Mouse (Mus musculus): ENCODE measurements around the gene Vps26c.

GRCm38 (mm10) chr16:94555346-94555745 lies 28.7 kb upstream of the Vps26c start:
- TF ChIP-seq CTCF (conservative IDR thresholded peaks at IDR 0.05; ENCODE audit: low read length) (no peak), NANOG (IDR thresholded peaks at IDR 0.05; ENCODE audit: borderline replicate concordance, low read length) (no peak)

Data from E14TG2a.4 (cell line).